Mouse (Mus musculus) MEL (cell line): ENCODE results near the gene Smndc1. TPM values are rescaled to one million over a fixed set of nuclear protein-coding genes. Genes with fewer than 3 reads are reported as not detected.

Source experiments
- DNase-seq: peaks from one replicate; pipeline ENCODE4 v3.0.0; 2011; ENCODE audit warnings: low read depth, low spot score
- H3K27ac ChIP-seq: 2 replicates; pipeline ENCODE4 v1.5.1; 2012; ENCODE audit warnings: low read depth, mild to moderate bottlenecking, control low read depth, low read length, moderate library complexity; ENCODE audit not compliant: control insufficient read depth
- H3K27me3 ChIP-seq, 2 experiments: fragments of 150-350 bp in 1 of 2; sonication (generic) in 1 of 2; 2 replicates each; pipeline ENCODE4 v1.6.1; 2012; ENCODE audit warnings: low read length in 2 of 2, mild to moderate bottlenecking in 2 of 2, improper control_type of control experiment in 1 of 2, moderate library complexity in 1 of 2; ENCODE audit not compliant: insufficient read depth in 2 of 2, control insufficient read depth in 1 of 2
- H3K36me3 ChIP-seq, 2 experiments: 2 replicates each; pipeline ENCODE4 v1.6.1; 2012 to 2014; ENCODE audit warnings: low read length in 2 of 2, improper control_type of control experiment in 1 of 2, inconsistent platforms in 1 of 2, mild to moderate bottlenecking in 1 of 2; ENCODE audit not compliant: insufficient read depth in 2 of 2, control insufficient read depth in 1 of 2
- H3K4me1 ChIP-seq, 2 experiments: fragments of 150-350 bp in 1 of 2; sonication (generic) in 1 of 2; 2 replicates each; pipeline ENCODE4 v1.6.1; 2012; ENCODE audit warnings: low read length in 2 of 2, improper control_type of control experiment in 1 of 2, mild to moderate bottlenecking in 1 of 2; ENCODE audit not compliant: insufficient read depth in 2 of 2, control insufficient read depth in 1 of 2
- H3K4me3 ChIP-seq, 2 experiments: fragments of 150-350 bp in 1 of 2; sonication (generic) in 1 of 2; 2 replicates each; pipeline ENCODE4 v1.5.1; 2012; ENCODE audit warnings: low read depth in 2 of 2, low read length in 2 of 2, mild to moderate bottlenecking in 2 of 2, moderate library complexity in 2 of 2, control low read depth in 1 of 2, improper control_type of control experiment in 1 of 2; ENCODE audit not compliant: control insufficient read depth in 1 of 2, insufficient read depth in 1 of 2
- H3K79me2 ChIP-seq: 2 replicates; pipeline ENCODE4 v1.6.1; 2012; ENCODE audit warnings: mild to moderate bottlenecking, low read length, moderate library complexity; ENCODE audit not compliant: control insufficient read depth, poor library complexity, insufficient read depth
- H3K9ac ChIP-seq: 2 replicates; pipeline ENCODE4 v1.6.1; 2012; ENCODE audit warnings: low read depth, mild to moderate bottlenecking, control low read depth, low read length, moderate library complexity; ENCODE audit not compliant: control insufficient read depth, poor library complexity, severe bottlenecking
- H3K9me3 ChIP-seq: fragments of 150-350 bp; sonication (generic); replicated peaks from 2 replicates; pipeline ENCODE4 v1.6.1; 2012; ENCODE audit warnings: mild to moderate bottlenecking, low read length, improper control_type of control experiment, moderate library complexity; ENCODE audit not compliant: insufficient read depth
- BHLHE40 ChIP-seq: IDR thresholded peaks from 2 replicates; pipeline ENCODE4 v1.6.1; 2012; ENCODE audit warnings: low read depth, mild to moderate bottlenecking, inconsistent platforms, low read length, improper control_type of control experiment, borderline replicate concordance
- CHD1 ChIP-seq: IDR thresholded peaks from 2 replicates; pipeline ENCODE4 v1.6.1; 2012; ENCODE audit warnings: low read depth, mild to moderate bottlenecking, inconsistent platforms, low read length, improper control_type of control experiment
- CHD2 ChIP-seq: IDR thresholded peaks from 2 replicates; pipeline ENCODE4 v1.6.1; 2011; ENCODE audit warnings: low read length, improper control_type of control experiment
- CTCF ChIP-seq, 3 experiments: IDR thresholded peaks in 2 of 3; conservative IDR thresholded peaks in 1 of 3; 2 replicates each; pipeline ENCODE4 v1.5.1; 2011 to 2012; ENCODE audit warnings: low read length in 3 of 3, low read depth in 2 of 3, mild to moderate bottlenecking in 2 of 3, improper control_type of control experiment in 1 of 3, inconsistent platforms in 1 of 3, mixed read lengths in 1 of 3, moderate library complexity in 1 of 3; ENCODE audit not compliant: control insufficient read depth in 1 of 3, insufficient read depth in 1 of 3, poor library complexity in 1 of 3, severe bottlenecking in 1 of 3
- E2F4 ChIP-seq: IDR thresholded peaks from 2 replicates; pipeline ENCODE4 v1.6.1; 2011; ENCODE audit warnings: low read depth, low read length, improper control_type of control experiment, borderline replicate concordance
- ELF1 ChIP-seq: IDR thresholded peaks from 2 replicates; pipeline ENCODE4 v1.6.1; 2014; ENCODE audit warnings: low read depth, mild to moderate bottlenecking, inconsistent platforms, low read length, improper control_type of control experiment, moderate library complexity
- GABPA ChIP-seq: IDR thresholded peaks from 2 replicates; pipeline ENCODE4 v1.6.1; 2012; ENCODE audit warnings: low read depth, mild to moderate bottlenecking, inconsistent platforms, low read length, improper control_type of control experiment, moderate library complexity
- GATA1 ChIP-seq: IDR thresholded peaks from 2 replicates; pipeline ENCODE4 v1.6.1; 2011; ENCODE audit warnings: low read depth, low read length, improper control_type of control experiment
- HCFC1 ChIP-seq: IDR thresholded peaks from 2 replicates; pipeline ENCODE4 v1.6.1; 2012; ENCODE audit warnings: low read depth, mild to moderate bottlenecking, inconsistent platforms, low read length, improper control_type of control experiment, moderate library complexity
- KAT2A ChIP-seq: conservative IDR thresholded peaks from 2 replicates; pipeline ENCODE4 v1.6.1; 2012; ENCODE audit warnings: low read depth, low read length, improper control_type of control experiment, inconsistent platforms
- MAFK ChIP-seq: IDR thresholded peaks from 2 replicates; pipeline ENCODE4 v1.6.1; 2011; ENCODE audit warnings: low read depth, mild to moderate bottlenecking, low read length, improper control_type of control experiment, borderline replicate concordance
- MAZ ChIP-seq: IDR thresholded peaks from 2 replicates; pipeline ENCODE4 v1.6.1; 2012; ENCODE audit warnings: low read depth, mild to moderate bottlenecking, inconsistent platforms, low read length, improper control_type of control experiment
- MYB ChIP-seq: IDR thresholded peaks from 2 replicates; pipeline ENCODE4 v1.6.1; 2011; ENCODE audit warnings: mild to moderate bottlenecking, low read depth, low read length, improper control_type of control experiment
- MYC ChIP-seq: IDR thresholded peaks from 2 replicates; pipeline ENCODE4 v1.6.1; 2011; ENCODE audit warnings: low read depth, mild to moderate bottlenecking, low read length, improper control_type of control experiment, moderate library complexity
- NRF1 ChIP-seq: IDR thresholded peaks from 2 replicates; pipeline ENCODE4 v1.6.1; 2014; ENCODE audit warnings: low read depth, mild to moderate bottlenecking, inconsistent platforms, low read length, improper control_type of control experiment, moderate library complexity; ENCODE audit not compliant: poor library complexity, insufficient read depth, severe bottlenecking
- POLR2A ChIP-seq, 2 experiments: IDR thresholded peaks; 2 replicates each; pipeline ENCODE4 v1.6.1; 2011 to 2012; ENCODE audit warnings: low read length in 2 of 2, mild to moderate bottlenecking in 2 of 2, control low read depth in 1 of 2, improper control_type of control experiment in 1 of 2, low read depth in 1 of 2, moderate library complexity in 1 of 2; ENCODE audit not compliant: control insufficient read depth in 1 of 2, insufficient read depth in 1 of 2, poor library complexity in 1 of 2
- POLR2AphosphoS2 ChIP-seq: IDR thresholded peaks from 2 replicates; pipeline ENCODE4 v1.6.1; 2011; ENCODE audit warnings: low read length, improper control_type of control experiment
- POLR2AphosphoS5 ChIP-seq: IDR thresholded peaks from 2 replicates; pipeline ENCODE4 v1.6.1; 2012; ENCODE audit warnings: low read depth, borderline replicate concordance, mild to moderate bottlenecking, inconsistent platforms, low read length, moderate library complexity, mixed read lengths
- RCOR1 ChIP-seq: IDR thresholded peaks from 2 replicates; pipeline ENCODE4 v1.6.1; 2012; ENCODE audit warnings: low read depth, mild to moderate bottlenecking, inconsistent platforms, low read length, improper control_type of control experiment
- SIN3A ChIP-seq: IDR thresholded peaks from 2 replicates; pipeline ENCODE4 v1.6.1; 2012; ENCODE audit warnings: low read length, improper control_type of control experiment, inconsistent platforms
- SMC3 ChIP-seq: IDR thresholded peaks from 2 replicates; pipeline ENCODE4 v1.6.1; 2011; ENCODE audit warnings: low read depth, low read length, improper control_type of control experiment
- TAL1 ChIP-seq: IDR thresholded peaks from 2 replicates; pipeline ENCODE4 v1.6.1; 2012; ENCODE audit warnings: mild to moderate bottlenecking, inconsistent platforms, low read length, moderate library complexity, mixed read lengths
- USF2 ChIP-seq, 2 experiments: IDR thresholded peaks; 2 replicates each; pipeline ENCODE4 v1.6.1; 2011 to 2012; ENCODE audit warnings: improper control_type of control experiment in 2 of 2, low read length in 2 of 2, borderline replicate concordance in 1 of 2, inconsistent platforms in 1 of 2, low read depth in 1 of 2, mild to moderate bottlenecking in 1 of 2; ENCODE audit not compliant: insufficient read depth in 1 of 2
- ZNF384 ChIP-seq: IDR thresholded peaks from 2 replicates; pipeline ENCODE4 v1.6.1; 2012; ENCODE audit warnings: low read depth, mild to moderate bottlenecking, inconsistent platforms, low read length, improper control_type of control experiment
- polyA plus RNA-seq, 2 experiments: library from polyadenylated mRNA; stranded (reverse) in 1 of 2; unstranded in 1 of 2; fragments of >175 nt in 1 of 2; fragments of >200 nt in 1 of 2; gene quantifications; 2 replicates each; pipeline versions ENCODE4 v1.2.1 to v1.2.4; 2012; ENCODE audit warnings: low replicate concordance in 2 of 2, low read depth in 1 of 2; ENCODE audit not compliant: insufficient read length in 2 of 2, insufficient read depth in 1 of 2, missing spikeins in 1 of 2
- total RNA-seq: library from RNA; depleted of rRNA; stranded (reverse); fragments of 300-350 nt; gene quantifications from 2 replicates; pipeline ENCODE4 v1.2.3, GENCODE M21; 2012

Gene Smndc1
- total and polyA plus RNA-seq, 3 experiments, result 27.5 to 166 (median 114) TPM

- Histone ChIP-seq H3K27ac (no peak overlapping the region), H3K9ac (no peak overlapping the region), H3K4me1 (peaks cover 4 to 7% of the 10 kb centered on the region in 2 experiments; a peak in 2 of 4 replicates), H3K27me3 (no peaks in the 10 kb centered on the region), H3K9me3 (no peaks in the 10 kb centered on the region), H3K4me3 (no peak overlapping the region), H3K79me2 (no peaks in the 10 kb centered on the region), H3K36me3 (peaks cover 0 to 5% of the 10 kb centered on the region in 2 experiments; a peak in 2 of 4 replicates)
- no peak for DNase-seq
- no peak for TF ChIP-seq POLR2AphosphoS2
- no peak for TF ChIP-seq ELF1
- no peak for TF ChIP-seq E2F4
- TF ChIP-seq ZNF384, result no peak
- no peak for TF ChIP-seq MYC
- TF ChIP-seq CHD1, result no peak
- TF ChIP-seq POLR2A (IDR thresholded peaks at IDR 0.05; ENCODE audit: control insufficient read depth in 1 of 2, insufficient read depth in 1 of 2, low read depth in 1 of 2, low read length in 2 of 2, poor library complexity in 1 of 2), result no peak
- TF ChIP-seq CTCF (IDR thresholded peaks at IDR 0.05 in 2 of 3, conservative IDR thresholded peaks at IDR 0.05 in 1 of 3; ENCODE audit: control insufficient read depth in 1 of 3, insufficient read depth in 1 of 3, low read depth in 2 of 3, low read length in 3 of 3, poor library complexity in 1 of 3, severe bottlenecking in 1 of 3), result no peak
- no peak for TF ChIP-seq SMC3
- no peak for TF ChIP-seq MAFK
- TF ChIP-seq POLR2AphosphoS5, result no peak
- no peak for TF ChIP-seq NRF1
- no peak for TF ChIP-seq GABPA
- no peak for TF ChIP-seq CHD2
- no peak for TF ChIP-seq USF2 (IDR thresholded peaks at IDR 0.05; ENCODE audit: borderline replicate concordance in 1 of 2, insufficient read depth in 1 of 2, low read depth in 1 of 2, low read length in 2 of 2)
- no peak for TF ChIP-seq MAZ
These were observed 24.2 kb downstream of the Smndc1 start for GRCm38 (mm10) chr19:53366057-53366775.

- Histone ChIP-seq H3K9ac (no peak overlapping the region), H3K27ac (no peak overlapping the region), H3K27me3 (no peaks in the 10 kb centered on the region), H3K4me3 (no peak overlapping the region), H3K4me1 (peaks cover 8 to 9% of the 10 kb centered on the region in 2 experiments; a peak in 3 of 4 replicates), H3K36me3 (peaks cover 0 to 11% of the 10 kb centered on the region in 2 experiments; a peak in 2 of 4 replicates), H3K79me2 (no peaks in the 10 kb centered on the region)
- DNase-seq, result peak; percentile 74
- no peak for TF ChIP-seq MYB
- TF ChIP-seq TAL1, result no peak
- TF ChIP-seq NRF1, result no peak
- no peak for TF ChIP-seq GATA1
- no peak for TF ChIP-seq SIN3A
- no peak for TF ChIP-seq POLR2AphosphoS2
- no peak for TF ChIP-seq GABPA
- no peak for TF ChIP-seq USF2 (IDR thresholded peaks at IDR 0.05; ENCODE audit: borderline replicate concordance in 1 of 2, insufficient read depth in 1 of 2, low read depth in 1 of 2, low read length in 2 of 2)
- TF ChIP-seq ELF1, result no peak
- no peak for TF ChIP-seq BHLHE40
- TF ChIP-seq RCOR1, result no peak
- TF ChIP-seq HCFC1, result no peak
- TF ChIP-seq CTCF (IDR thresholded peaks at IDR 0.05 in 2 of 3, conservative IDR thresholded peaks at IDR 0.05 in 1 of 3; ENCODE audit: control insufficient read depth in 1 of 3, insufficient read depth in 1 of 3, low read depth in 2 of 3, low read length in 3 of 3, poor library complexity in 1 of 3, severe bottlenecking in 1 of 3), result no peak
- no peak for TF ChIP-seq KAT2A
- TF ChIP-seq, all 39 proteins: peak for 0
- H3K9me3 ChIP-seq, result no peaks in the 10 kb centered on the region
These were observed 25.4 kb downstream of the Smndc1 start for GRCm38 (mm10) chr19:53364963-53365362.
